Mouse (Mus musculus) heart, embryonic 11.5 days (tissue): Measurements from ENCODE around the gene Auts2. TPM values are rescaled to one million over a fixed set of nuclear protein-coding genes. Genes with fewer than 3 reads are reported as not detected.

ENCODE experiments used
- ATAC-seq: fragments of 200-750 bp; cut with Nextera tagmentation; replicated peaks from 2 replicates; pipeline ENCODE4 v1.8.0; 2017; ENCODE audit warnings: moderate library complexity; ENCODE audit not compliant: insufficient number of reproducible peaks, low FRiP score, low TSS enrichment
- H3K27ac ChIP-seq: fragments of 300-500 bp; sonication (generic); 2 replicates; pipeline ENCODE4 v1.5.1; 2014; ENCODE audit warnings: mild to moderate bottlenecking, low read depth, low read length
- H3K27me3 ChIP-seq: fragments of 300-500 bp; sonication (generic); 2 replicates; pipeline ENCODE4 v1.6.1; 2014; ENCODE audit warnings: mild to moderate bottlenecking, low read length, mixed read lengths; ENCODE audit not compliant: control insufficient read depth, insufficient read depth
- H3K36me3 ChIP-seq: fragments of 300-500 bp; sonication (generic); 2 replicates; pipeline ENCODE4 v1.6.1; 2014; ENCODE audit warnings: mild to moderate bottlenecking, low read length, moderate library complexity, mixed read lengths; ENCODE audit not compliant: control insufficient read depth, insufficient read depth
- H3K4me1 ChIP-seq: fragments of 300-500 bp; sonication (generic); 2 replicates; pipeline ENCODE4 v1.6.1; 2014; ENCODE audit warnings: low read length; ENCODE audit not compliant: control insufficient read depth, insufficient read depth
- H3K4me2 ChIP-seq: fragments of 300-500 bp; sonication (generic); 2 replicates; pipeline ENCODE4 v1.6.1; 2014; ENCODE audit warnings: mild to moderate bottlenecking, moderate library complexity
- H3K4me3 ChIP-seq: fragments of 300-500 bp; sonication (generic); 2 replicates; pipeline ENCODE4 v1.5.1; 2014; ENCODE audit warnings: low read depth, low read length
- H3K9ac ChIP-seq: fragments of 300-500 bp; sonication (generic); 2 replicates; pipeline ENCODE4 v1.6.1; 2014; ENCODE audit warnings: mild to moderate bottlenecking, low read depth, low read length, moderate library complexity
- H3K9me3 ChIP-seq: fragments of 300-500 bp; sonication (generic); replicated peaks from 2 replicates; pipeline ENCODE4 v1.6.1; 2016; ENCODE audit warnings: low read length; ENCODE audit not compliant: control insufficient read depth
- WGBS: fragments of 180-500 bp; shearing (Covaris S2); extraction: QIAGEN DNeasy Blood & Tissue Kit; methylation state at CpG from one replicate; pipeline ENCODE4 v1.1.7; 2014; ENCODE audit not compliant: insufficient replicate concordance; 5-methylcytosine and 5-hydroxymethylcytosine counted together
- polyA plus RNA-seq: library from polyadenylated mRNA; unstranded; fragments of >200 nt; fragmentation: Nextera tagmentation; extraction: Ambion mirVana; gene quantifications from 2 replicates; pipeline ENCODE4 v1.2.1, GENCODE M21; 2014

The Auts2 gene
- polyA plus RNA-seq, 1 experiment from 2014 or later = 19.8 TPM

DNA sequence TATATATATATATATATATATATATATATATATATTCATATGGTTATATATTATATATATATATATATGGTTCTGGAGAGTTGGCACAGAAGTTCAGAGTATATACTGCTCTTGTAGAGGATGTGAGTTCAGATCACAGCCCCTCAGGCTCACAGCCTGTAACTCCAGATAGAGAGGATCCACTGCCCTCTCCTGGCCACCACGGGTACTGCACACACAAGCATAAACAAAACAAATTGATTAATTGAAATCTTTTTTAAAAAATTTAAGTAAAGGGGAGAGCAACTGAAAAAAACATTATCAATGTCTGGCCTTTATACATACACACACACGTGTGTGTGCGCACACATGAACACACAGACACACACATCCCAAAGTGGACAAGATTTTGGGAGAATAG is 1120.4 kb downstream of the Auts2 start:
- H3K27me3 ChIP-seq = no peaks in the 10 kb centered on the region
- no peaks in the 10 kb centered on the region for H3K36me3 ChIP-seq
- no peak for ATAC-seq
- no peak overlapping the region for H3K4me2 ChIP-seq
- H3K4me3 ChIP-seq = no peak overlapping the region
- no peak overlapping the region for H3K9ac ChIP-seq
- no peaks in the 10 kb centered on the region for H3K4me1 ChIP-seq
- H3K9me3 ChIP-seq = no peaks in the 10 kb centered on the region; the same call in 1 of the 2 replicates
- H3K27ac ChIP-seq = no peak overlapping the region
- WGBS = 81% methylated on average over 3 of the region's 3 CpGs

DNA sequence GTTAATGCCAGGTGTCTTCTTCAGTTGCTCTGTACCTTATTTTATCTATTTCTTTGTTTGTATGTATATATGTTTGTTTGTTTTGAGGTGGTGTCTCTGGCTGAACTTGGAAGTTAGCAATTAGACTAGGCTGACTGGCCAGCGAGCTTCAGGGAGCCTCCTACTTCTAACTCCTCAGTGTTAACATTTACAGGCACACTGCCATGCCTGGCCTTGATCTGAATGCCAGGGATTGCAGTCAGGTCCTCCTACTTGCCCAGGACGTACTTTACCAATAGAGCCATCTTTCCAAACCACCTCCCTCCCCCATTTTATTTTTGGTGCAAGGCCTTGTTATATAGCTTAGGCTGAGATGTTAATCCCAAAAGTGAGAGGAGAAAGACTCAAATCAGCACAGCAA is 1122.7 kb downstream of the Auts2 start:
- no peak overlapping the region for H3K4me3 ChIP-seq
- H3K9me3 ChIP-seq = no peaks in the 10 kb centered on the region; the same call in 1 of the 2 replicates
- H3K27me3 ChIP-seq = no peaks in the 10 kb centered on the region
- ATAC-seq = no peak
- WGBS = 61% methylated on average over 2 of the region's 2 CpGs
- H3K4me1 ChIP-seq = no peaks in the 10 kb centered on the region
- H3K27ac ChIP-seq = no peak overlapping the region
- H3K9ac ChIP-seq = no peak overlapping the region
- H3K36me3 ChIP-seq = no peaks in the 10 kb centered on the region
- H3K4me2 ChIP-seq = no peak overlapping the region

DNA sequence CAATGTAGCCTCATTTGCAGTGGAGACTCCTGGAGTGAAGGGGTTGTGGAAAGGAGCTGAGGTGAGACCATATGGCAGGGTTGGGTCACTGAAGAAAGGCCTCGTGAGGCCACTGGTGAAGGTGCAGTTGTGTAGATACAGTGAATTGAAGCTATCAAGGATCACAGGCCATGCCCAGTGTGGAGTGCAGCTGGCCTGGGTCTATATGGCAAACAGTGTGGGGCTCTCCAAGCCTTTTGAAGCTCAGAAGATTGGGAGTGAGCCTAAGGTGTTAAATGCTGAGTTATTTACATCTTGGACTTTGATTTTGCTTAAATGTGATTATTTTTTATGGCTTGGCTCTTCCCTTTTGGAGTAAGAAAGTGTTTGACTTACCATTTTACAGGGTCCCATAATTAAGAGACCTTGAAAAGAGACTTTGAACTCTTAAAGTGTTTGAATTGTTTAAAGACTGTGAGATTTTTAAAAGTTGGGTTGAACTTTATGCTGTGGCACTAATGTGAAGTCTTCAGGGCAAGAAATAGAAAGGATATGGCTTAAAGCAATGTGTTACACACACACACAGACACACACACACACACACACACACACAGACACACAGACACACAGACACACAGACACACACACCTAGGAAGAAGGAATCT is 1127.1 kb downstream of the Auts2 start:
- no peaks in the 10 kb centered on the region for H3K36me3 ChIP-seq
- 85% methylated on average over 1 of the region's 1 CpGs for WGBS
- no peak overlapping the region for H3K4me3 ChIP-seq
- no peaks in the 10 kb centered on the region for H3K4me1 ChIP-seq
- H3K9me3 ChIP-seq = no peaks in the 10 kb centered on the region
- no peak overlapping the region for H3K27ac ChIP-seq
- no peak overlapping the region for H3K4me2 ChIP-seq
- no peaks in the 10 kb centered on the region for H3K27me3 ChIP-seq
- ATAC-seq = no peak
- no peak overlapping the region for H3K9ac ChIP-seq

DNA sequence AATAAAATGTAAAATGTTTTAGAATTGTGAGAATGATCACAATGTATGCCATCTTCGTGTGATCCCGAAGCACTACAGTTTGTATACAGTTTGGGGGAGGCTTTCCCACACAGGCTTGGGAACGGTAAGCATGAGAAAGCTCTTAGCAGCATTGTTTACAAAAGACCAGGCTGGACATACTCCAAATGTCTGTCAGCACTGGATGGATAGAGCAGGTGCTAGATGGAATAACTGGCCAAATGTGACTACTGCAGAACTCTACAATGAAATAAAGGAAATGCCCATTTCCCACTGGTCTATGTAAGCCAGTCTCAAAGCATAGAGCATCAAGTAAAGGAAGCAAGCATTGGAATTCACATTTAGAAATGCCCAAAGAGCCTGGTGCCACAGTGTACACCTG is 1144.9 kb downstream of the Auts2 start:
- no peak for ATAC-seq
- Histone ChIP-seq H3K9me3 (no peaks in the 10 kb centered on the region), H3K36me3 (no peaks in the 10 kb centered on the region), H3K4me3 (no peak overlapping the region), H3K4me1 (no peaks in the 10 kb centered on the region), H3K4me2 (no peak overlapping the region), H3K27me3 (no peaks in the 10 kb centered on the region), H3K9ac (no peak overlapping the region), H3K27ac (no peak overlapping the region)
- WGBS = 71% methylated on average over 3 of the region's 3 CpGs

DNA sequence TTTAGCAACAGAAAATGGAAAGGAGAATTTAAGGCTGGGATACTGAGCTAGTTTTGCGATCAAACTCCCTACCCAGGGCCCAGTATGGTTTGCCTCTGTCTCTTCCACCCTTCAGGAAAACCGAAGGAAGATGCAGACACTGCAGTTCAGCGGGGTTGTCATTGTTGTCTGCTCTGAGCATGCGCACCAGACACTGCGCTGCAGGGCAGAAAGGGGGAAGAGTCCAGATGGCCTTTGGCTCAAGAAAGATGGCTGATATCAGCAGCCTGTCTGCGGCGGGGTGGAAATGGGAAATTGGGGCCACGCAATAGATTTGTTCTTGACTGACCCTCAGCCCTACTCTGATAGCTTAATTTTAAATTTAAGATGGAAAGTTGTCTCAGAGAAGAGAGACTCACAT is 1147.4 kb downstream of the Auts2 start:
- H3K9me3 ChIP-seq = no peaks in the 10 kb centered on the region
- H3K27ac ChIP-seq = no peak overlapping the region
- no peak overlapping the region for H3K9ac ChIP-seq
- 0 out of 2 replicates have a peak, but pooled peaks cover 2% of the 10 kb centered on the region for H3K4me1 ChIP-seq
- no peaks in the 10 kb centered on the region for H3K27me3 ChIP-seq
- no peak for ATAC-seq
- H3K4me2 ChIP-seq = no peak overlapping the region
- no peaks in the 10 kb centered on the region for H3K36me3 ChIP-seq
- 70% methylated on average over 8 of the region's 8 CpGs for WGBS
- H3K4me3 ChIP-seq = no peak overlapping the region
